Mouse (Mus musculus) CH12.LX (cell line): ENCODE data around the gene Ybx1. TPM values are rescaled to one million over a fixed set of nuclear protein-coding genes. Genes with fewer than 3 reads are reported as not detected.

Experiments
- DNase-seq: peaks from one replicate; pipeline ENCODE4 v3.0.0-alpha.2; 2013; ENCODE audit errors: extremely low read depth
- H3K27ac ChIP-seq: 2 replicates; pipeline ENCODE4 v1.5.1; 2012; ENCODE audit warnings: low read depth, mild to moderate bottlenecking, control low read depth, moderate library complexity; ENCODE audit not compliant: insufficient read depth
- H3K27me3 ChIP-seq: replicated peaks from 2 replicates; pipeline ENCODE3; 2012; ENCODE audit warnings: inconsistent platforms
- H3K36me3 ChIP-seq, 2 experiments: replicated peaks in 1 of 2; 2 replicates each; pipeline versions ENCODE3 to v1.6.1; 2012; ENCODE audit warnings: inconsistent platforms in 1 of 2, low read length in 1 of 2, mild to moderate bottlenecking in 1 of 2, mixed read lengths in 1 of 2, moderate library complexity in 1 of 2; ENCODE audit not compliant: control insufficient read depth in 1 of 2, insufficient read depth in 1 of 2
- H3K4me1 ChIP-seq, 2 experiments: 2 replicates each; pipeline ENCODE4 v1.6.1; 2012; ENCODE audit warnings: inconsistent platforms in 1 of 2, moderate library complexity in 1 of 2; ENCODE audit not compliant: insufficient read depth in 2 of 2, control insufficient read depth in 1 of 2
- H3K4me2 ChIP-seq: 2 replicates; pipeline ENCODE4 v1.6.1; 2012; ENCODE audit warnings: low read depth, mild to moderate bottlenecking, control low read depth; ENCODE audit not compliant: poor library complexity, insufficient read depth, severe bottlenecking
- H3K4me3 ChIP-seq, 3 experiments: fragments of 150-350 bp in 1 of 3; sonication (generic) in 1 of 3; replicated peaks in 1 of 3; 2 replicates each; pipeline versions ENCODE3 to v1.5.1; 2011 to 2012; ENCODE audit warnings: low read depth in 2 of 3, low read length in 2 of 3, mild to moderate bottlenecking in 2 of 3, moderate library complexity in 2 of 3, control low read depth in 1 of 3, improper control_type of control experiment in 1 of 3, inconsistent platforms in 1 of 3, mixed read lengths in 1 of 3; ENCODE audit not compliant: poor library complexity in 1 of 3
- H3K79me2 ChIP-seq: replicated peaks from 2 replicates; pipeline ENCODE4 v1.6.1; 2012; ENCODE audit warnings: mild to moderate bottlenecking, moderate library complexity; ENCODE audit not compliant: control insufficient read depth, poor library complexity, insufficient read depth, severe bottlenecking; ENCODE audit errors: extremely low read depth
- H3K9ac ChIP-seq: 2 replicates; pipeline ENCODE4 v1.6.1; 2012; ENCODE audit warnings: low read depth, mild to moderate bottlenecking, control low read depth, moderate library complexity; ENCODE audit not compliant: insufficient read depth
- H3K9me3 ChIP-seq: replicated peaks from 2 replicates; pipeline ENCODE3; 2012; ENCODE audit warnings: low read length, inconsistent platforms, mixed read lengths
- BHLHE40 ChIP-seq: IDR thresholded peaks from 2 replicates; pipeline ENCODE4 v1.6.1; 2011; ENCODE audit warnings: mild to moderate bottlenecking, low read depth, low read length, improper control_type of control experiment
- CHD1 ChIP-seq: IDR thresholded peaks from 2 replicates; pipeline ENCODE4 v1.6.1; 2012; ENCODE audit warnings: low read depth, low read length, improper control_type of control experiment, inconsistent platforms
- CHD2 ChIP-seq: IDR thresholded peaks from 2 replicates; pipeline ENCODE4 v1.6.1; 2011; ENCODE audit warnings: low read length, improper control_type of control experiment
- CTCF ChIP-seq, 2 experiments: IDR thresholded peaks in 1 of 2; conservative IDR thresholded peaks in 1 of 2; 2 replicates each; pipeline ENCODE4 v1.5.1; 2011 to 2012; ENCODE audit warnings: low read depth in 2 of 2, low read length in 2 of 2, improper control_type of control experiment in 1 of 2, inconsistent platforms in 1 of 2, mild to moderate bottlenecking in 1 of 2, moderate library complexity in 1 of 2
- E2F4 ChIP-seq: IDR thresholded peaks from 2 replicates; pipeline ENCODE4 v1.6.1; 2011; ENCODE audit warnings: low read depth, low read length, improper control_type of control experiment; ENCODE audit not compliant: insufficient replicate concordance
- EP300 ChIP-seq: IDR thresholded peaks from 2 replicates; pipeline ENCODE4 v1.6.1; 2011; ENCODE audit warnings: low read length, improper control_type of control experiment
- ETS1 ChIP-seq: conservative IDR thresholded peaks from 2 replicates; pipeline ENCODE4 v1.6.1; 2012; ENCODE audit warnings: low read depth, mild to moderate bottlenecking, inconsistent platforms, low read length, improper control_type of control experiment, moderate library complexity
- GABPA ChIP-seq: IDR thresholded peaks from 2 replicates; pipeline ENCODE4 v1.6.1; 2012; ENCODE audit warnings: low read depth, low read length, improper control_type of control experiment, inconsistent platforms; ENCODE audit not compliant: insufficient replicate concordance
- HCFC1 ChIP-seq: IDR thresholded peaks from 2 replicates; pipeline ENCODE4 v1.6.1; 2012; ENCODE audit warnings: low read depth, mild to moderate bottlenecking, inconsistent platforms, low read length, improper control_type of control experiment
- JUN ChIP-seq: IDR thresholded peaks from 2 replicates; pipeline ENCODE4 v1.6.1; 2011; ENCODE audit warnings: low read depth, mild to moderate bottlenecking, low read length, improper control_type of control experiment, moderate library complexity; ENCODE audit not compliant: insufficient read depth
- JUND ChIP-seq: conservative IDR thresholded peaks from 2 replicates; pipeline ENCODE4 v1.6.1; 2011; ENCODE audit warnings: low read depth, low read length, improper control_type of control experiment
- KAT2A ChIP-seq: IDR thresholded peaks from 2 replicates; pipeline ENCODE4 v1.6.1; 2012; ENCODE audit warnings: low read length, improper control_type of control experiment, inconsistent platforms; ENCODE audit not compliant: insufficient replicate concordance
- MAFK ChIP-seq: IDR thresholded peaks from 2 replicates; pipeline ENCODE4 v1.6.1; 2011; ENCODE audit warnings: low read length, improper control_type of control experiment; ENCODE audit not compliant: insufficient replicate concordance
- MAX ChIP-seq: IDR thresholded peaks from 2 replicates; pipeline ENCODE4 v1.6.1; 2011; ENCODE audit warnings: low read length, improper control_type of control experiment
- MAZ ChIP-seq: IDR thresholded peaks from 2 replicates; pipeline ENCODE4 v1.6.1; 2012; ENCODE audit warnings: low read depth, mild to moderate bottlenecking, inconsistent platforms, low read length, improper control_type of control experiment, moderate library complexity
- MXI1 ChIP-seq: IDR thresholded peaks from 2 replicates; pipeline ENCODE4 v1.6.1; 2011; ENCODE audit warnings: mild to moderate bottlenecking, low read depth, low read length, improper control_type of control experiment
- MYC ChIP-seq: IDR thresholded peaks from 2 replicates; pipeline ENCODE4 v1.6.1; 2011; ENCODE audit warnings: low read depth, mild to moderate bottlenecking, improper control_type of control experiment, low read length
- NELFE ChIP-seq: IDR thresholded peaks from 2 replicates; pipeline ENCODE4 v1.6.1; 2011; ENCODE audit warnings: low read depth, low read length, improper control_type of control experiment
- NRF1 ChIP-seq: IDR thresholded peaks from 2 replicates; pipeline ENCODE4 v1.6.1; 2014; ENCODE audit warnings: low read depth, mild to moderate bottlenecking, inconsistent platforms, low read length, improper control_type of control experiment, moderate library complexity
- PAX5 ChIP-seq: IDR thresholded peaks from 2 replicates; pipeline ENCODE4 v1.6.1; 2012; ENCODE audit warnings: low read length, inconsistent platforms, mixed read lengths
- POLR2A ChIP-seq: IDR thresholded peaks from 2 replicates; pipeline ENCODE4 v1.6.1; 2011; ENCODE audit warnings: low read depth, mild to moderate bottlenecking, improper control_type of control experiment, low read length
- POLR2AphosphoS2 ChIP-seq: IDR thresholded peaks from 2 replicates; pipeline ENCODE4 v1.6.1; 2011; ENCODE audit warnings: low read depth, low read length, improper control_type of control experiment
- RAD21 ChIP-seq: IDR thresholded peaks from 2 replicates; pipeline ENCODE4 v1.6.1; 2011; ENCODE audit warnings: low read depth, mild to moderate bottlenecking, low read length, improper control_type of control experiment, moderate library complexity
- RCOR1 ChIP-seq: conservative IDR thresholded peaks from 2 replicates; pipeline ENCODE4 v1.6.1; 2012; ENCODE audit warnings: low read depth, mild to moderate bottlenecking, inconsistent platforms, low read length, improper control_type of control experiment
- SIN3A ChIP-seq: IDR thresholded peaks from 2 replicates; pipeline ENCODE4 v1.6.1; 2012; ENCODE audit warnings: low read length, improper control_type of control experiment, inconsistent platforms
- SMC3 ChIP-seq: IDR thresholded peaks from 2 replicates; pipeline ENCODE4 v1.6.1; 2011; ENCODE audit warnings: low read depth, low read length, improper control_type of control experiment
- TBP ChIP-seq: conservative IDR thresholded peaks from 2 replicates; pipeline ENCODE4 v1.6.1; 2011; ENCODE audit warnings: low read depth, low read length, improper control_type of control experiment
- TCF12 ChIP-seq: IDR thresholded peaks from 2 replicates; pipeline ENCODE4 v1.6.1; 2014; ENCODE audit warnings: low read depth, mild to moderate bottlenecking, inconsistent platforms, low read length, improper control_type of control experiment
- UBTF ChIP-seq: IDR thresholded peaks from 2 replicates; pipeline ENCODE4 v1.6.1; 2012; ENCODE audit warnings: low read depth, mild to moderate bottlenecking, inconsistent platforms, low read length, improper control_type of control experiment, moderate library complexity
- USF1 ChIP-seq: IDR thresholded peaks from 2 replicates; pipeline ENCODE4 v1.6.1; 2014; ENCODE audit warnings: low read depth, mild to moderate bottlenecking, inconsistent platforms, low read length, improper control_type of control experiment
- USF2 ChIP-seq: conservative IDR thresholded peaks from 2 replicates; pipeline ENCODE4 v1.6.1; 2011; ENCODE audit warnings: low read depth, low read length, improper control_type of control experiment
- ZC3H11A ChIP-seq: IDR thresholded peaks from 2 replicates; pipeline ENCODE4 v1.6.1; 2012; ENCODE audit warnings: low read depth, mild to moderate bottlenecking, inconsistent platforms, low read length, improper control_type of control experiment
- ZKSCAN1 ChIP-seq: IDR thresholded peaks from 2 replicates; pipeline ENCODE4 v1.6.1; 2012; ENCODE audit warnings: low read depth, inconsistent platforms, low read length, improper control_type of control experiment, borderline replicate concordance
- ZMIZ1 ChIP-seq: IDR thresholded peaks from 2 replicates; pipeline ENCODE4 v1.6.1; 2012; ENCODE audit warnings: low read depth, mild to moderate bottlenecking, inconsistent platforms, low read length, improper control_type of control experiment
- ZNF384 ChIP-seq: IDR thresholded peaks from 2 replicates; pipeline ENCODE4 v1.6.1; 2012; ENCODE audit warnings: low read depth, low read length, improper control_type of control experiment, inconsistent platforms
- dilution Hi-C: fragments of 300-500 bp; cut with MboI; formaldehyde crosslinking; loops from 2 replicates; pipeline ENCODE4 v1.14.3; 2020; ENCODE audit warnings: low sequenced_read_pairs; ENCODE audit not compliant: extremely low pct_unique_long_range_greater_than_20kb, extremely low pct_ligation_motif_present
- in situ Hi-C: fragments of 300-500 bp; cut with MboI; formaldehyde crosslinking; loops from 3 replicates; pipeline ENCODE4 v1.14.3; 2019; ENCODE audit warnings: low sequenced_read_pairs, low pct_ligation_motif_present, low pct_unique_long_range_greater_than_20kb, mixed read lengths
- polyA plus RNA-seq: library from polyadenylated mRNA; unstranded; fragments of >175 nt; gene quantifications from 2 replicates; pipeline ENCODE4 v1.2.1, GENCODE M21; 2012; ENCODE audit warnings: low read depth; ENCODE audit not compliant: insufficient read length
- total RNA-seq, 2 experiments: library from RNA; depleted of rRNA; stranded (reverse); fragments of 300-350 nt in 1 of 2; fragments of >200 nt in 1 of 2; gene quantifications; 2 replicates each; pipeline ENCODE4 v1.2.3; 2012 to 2014

The Ybx1 gene
- total and polyA plus RNA-seq, 3 experiments, result 724 to 2,246 (median 901) TPM

DNA sequence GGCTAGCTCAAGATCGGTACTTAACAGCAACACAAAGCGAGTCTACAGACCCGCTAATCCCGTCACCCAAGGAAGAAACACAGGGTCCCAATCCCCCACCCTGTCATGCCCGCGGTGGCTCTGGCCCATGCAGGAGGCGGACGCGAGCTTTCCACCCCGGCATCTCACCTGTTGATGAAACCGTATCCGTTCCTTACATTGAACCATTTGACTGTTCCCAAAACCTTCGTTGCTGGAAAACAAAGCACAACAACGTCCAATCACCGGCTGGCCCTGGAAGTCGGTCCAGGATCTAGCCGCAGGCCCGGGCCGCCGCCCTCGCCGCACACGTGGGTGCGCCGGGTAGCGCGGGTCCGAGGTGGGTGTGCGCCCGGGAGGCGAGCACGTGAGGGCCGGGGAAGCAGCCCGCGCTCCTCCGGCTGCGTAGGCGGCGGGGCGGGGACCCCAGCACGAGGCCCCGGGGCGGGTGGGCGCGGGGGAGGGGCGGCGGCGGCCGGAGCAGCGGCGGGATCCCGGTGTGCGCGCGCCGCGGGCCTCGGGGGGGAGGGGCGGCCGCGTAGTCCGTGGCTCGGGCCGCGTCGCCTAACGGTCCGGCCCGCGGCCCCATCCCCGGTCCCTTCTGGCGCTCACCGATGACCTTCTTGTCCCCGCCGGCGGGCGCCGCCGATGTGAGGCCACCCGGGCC, 688 bp downstream of the Ybx1 start:
- in situ Hi-C loops, result no loop called here

GRCm38 (mm10) chr4:119292771-119293573, 1.4 kb downstream of the Ybx1 start:
- Histone ChIP-seq H3K36me3 (peaks cover 9 to 44% of the 10 kb centered on the region in 2 experiments), H3K27me3 (no peaks in the 10 kb centered on the region), H3K4me3 (peak overlapping the region; percentile 83 to 95 (median 92)), H3K79me2 (peaks cover 62% of the 10 kb centered on the region), H3K27ac (peak overlapping the region; percentile 5), H3K4me1 (peaks cover 4 to 50% of the 10 kb centered on the region in 2 experiments; a peak in 3 of 4 replicates), H3K9ac (peak overlapping the region; percentile 93), H3K9me3 (no peaks in the 10 kb centered on the region), H3K4me2 (peak overlapping the region; percentile 96)
- no peak for TF ChIP-seq ZMIZ1
- TF ChIP-seq POLR2AphosphoS2, result peak; percentile 68; the same call in 1 of the 2 replicates
- TF ChIP-seq POLR2A, result peak; percentile 22; the same call in 1 of the 2 replicates
- TF ChIP-seq CHD1, result peak; percentile 70; the same call in 1 of the 2 replicates
- TF ChIP-seq TBP, result no peak
- TF ChIP-seq MYC, result peak; percentile 40; the same call in 1 of the 2 replicates
- no peak; the same call in 1 of the 2 replicates for TF ChIP-seq MXI1
- no peak for TF ChIP-seq USF1
- no peak for TF ChIP-seq MAFK
- TF ChIP-seq TCF12, result no peak
- TF ChIP-seq SIN3A, result peak; percentile 80; the same call in 1 of the 2 replicates
- DNase-seq, result peak; percentile 56
- dilution Hi-C loops (no loop called here), in situ Hi-C loops (no loop called here)

More for the DNA sequence above, 688 bp downstream of the Ybx1 start:
- H3K27me3 ChIP-seq, result no peaks in the 10 kb centered on the region
- peak overlapping the region; percentile 17 for H3K27ac ChIP-seq
- no peaks in the 10 kb centered on the region for H3K9me3 ChIP-seq
- dilution Hi-C loops, result no loop called here
- TF ChIP-seq PAX5 (no peak), GABPA (no peak), ZMIZ1 (no peak), NELFE (no peak), TBP (no peak), ZNF384 (no peak), RAD21 (no peak), SIN3A (0 out of 2 replicates have a peak, but pooled peaks have one; percentile 26), MXI1 (peak; percentile 98), EP300 (no peak), MAFK (no peak), ZC3H11A (no peak), USF1 (no peak), ETS1 (no peak), MAZ (no peak), POLR2A (no peak), HCFC1 (no peak), MYC (0 out of 2 replicates have a peak, but pooled peaks have one; percentile 3), JUN (no peak), POLR2AphosphoS2 (no peak), CHD2 (no peak), NRF1 (0 out of 2 replicates have a peak, but pooled peaks have one; percentile 35), USF2 (no peak), CTCF (conservative IDR thresholded peaks at IDR 0.05 in 1 of 2, IDR thresholded peaks at IDR 0.05 in 1 of 2; ENCODE audit: low read depth in 2 of 2, low read length in 2 of 2) (no peak), RCOR1 (no peak), CHD1 (no peak), KAT2A (no peak), MAX (no peak), ZKSCAN1 (no peak), UBTF (no peak), E2F4 (no peak), JUND (no peak), TCF12 (no peak), SMC3 (no peak), BHLHE40 (peak; percentile 64)
- peak overlapping the region; percentile 96; the same call in 1 of the 2 replicates for H3K4me2 ChIP-seq
- peaks cover 54% of the 10 kb centered on the region for H3K79me2 ChIP-seq
- peak overlapping the region; percentile 83 to 95 (median 92) for H3K4me3 ChIP-seq
- H3K9ac ChIP-seq, result peak overlapping the region; percentile 93
- peaks cover 4 to 42% of the 10 kb centered on the region in 2 experiments; a peak in 3 of 4 replicates for H3K4me1 ChIP-seq
- peaks cover 8 to 37% of the 10 kb centered on the region in 2 experiments for H3K36me3 ChIP-seq
- DNase-seq, result no peak
